Mouse (Mus musculus): ENCODE measurements at regions not wholly inside any gene's neighbourhood (a gene's known extent, or its start where the extent isn't known, plus 50 kb on each side); places are given as distances from the start of the nearest gene placed in this dataset.
A peak's percentile ranks its signal among the peaks of the same experiment; 100 is the strongest.

- DNase-seq, result peak; percentile 26
These were observed 122.2 kb upstream of the Marcks start for GRCm38 (mm10) chr10:37260791-37261488.

DNA sequence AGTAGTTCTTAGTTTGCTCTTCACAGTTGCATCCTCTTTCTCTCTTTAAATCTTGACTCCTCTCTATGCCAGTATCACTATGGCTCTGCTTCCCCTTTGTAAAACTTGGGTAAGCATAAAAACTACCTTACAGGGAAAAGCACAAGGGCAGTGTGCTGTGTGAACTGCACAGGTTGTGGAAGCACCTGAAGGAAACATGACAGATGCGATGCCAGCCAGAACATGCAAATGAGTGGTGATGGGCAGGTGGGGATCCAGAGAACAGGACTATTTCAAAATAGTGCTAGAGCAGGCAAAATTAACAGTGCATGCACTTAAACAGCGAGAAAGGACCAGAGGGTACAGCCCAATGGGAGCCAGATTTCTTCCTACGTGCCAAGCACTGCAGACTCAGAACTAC lies 120.5 kb upstream of the Marcks start:
- DNase-seq, result no peak

GRCm38 (mm10) chr10:37257544-37257943 lies 118.8 kb upstream of the Marcks start:
- no peak for DNase-seq

DNA sequence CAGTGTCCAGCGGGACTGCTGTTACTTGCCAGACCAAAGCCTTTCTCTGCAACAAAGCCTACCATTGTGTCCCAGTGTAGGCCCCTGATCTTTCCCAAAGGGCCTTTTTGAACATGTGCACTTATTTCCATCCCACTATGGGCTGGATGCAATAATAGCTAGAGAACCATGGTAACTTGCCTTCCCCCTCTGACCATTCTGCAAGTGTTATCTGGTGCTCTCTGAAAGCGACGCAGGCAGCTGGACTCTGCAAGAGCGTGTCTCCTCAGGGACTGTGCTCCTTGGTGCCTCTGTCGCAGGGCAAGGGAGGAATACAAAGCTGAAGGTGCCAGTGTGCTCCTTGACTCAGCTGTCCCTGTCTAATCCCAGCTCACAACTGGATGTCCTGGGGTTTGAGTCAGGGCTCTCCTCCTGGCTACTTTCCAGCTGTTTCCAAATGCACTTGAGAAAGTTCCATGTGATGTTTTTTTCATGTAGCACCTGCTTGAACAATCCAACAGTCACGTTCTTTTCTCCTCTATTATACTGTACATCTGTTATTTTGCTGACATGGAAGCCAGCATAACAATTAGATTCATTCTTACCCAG lies 112.3 kb upstream of the Marcks start:
- DNase-seq, result no peak

GRCm38 (mm10) chr10:37250157-37250556 lies 111.4 kb upstream of the Marcks start:
- peak; percentile 49 for DNase-seq

DNA sequence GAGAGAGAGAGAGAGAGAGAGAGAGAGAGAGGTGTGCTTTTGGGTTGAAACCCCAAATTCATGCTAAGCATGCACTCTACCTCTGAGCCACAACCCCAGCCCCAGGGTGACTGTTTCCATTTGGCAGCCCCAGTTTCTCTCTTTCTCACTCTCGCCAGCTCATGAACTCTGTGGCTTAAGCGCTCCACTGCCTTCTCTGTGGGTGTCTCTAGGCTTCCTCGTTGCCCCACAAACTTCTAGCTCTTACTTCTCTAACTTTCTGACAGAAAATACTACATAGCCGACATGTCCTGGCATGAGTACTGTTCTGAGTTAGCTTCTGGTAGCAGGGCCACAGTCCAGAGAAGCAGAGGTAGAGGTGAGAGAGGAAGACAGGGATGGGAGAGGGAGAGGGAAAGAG lies 110.8 kb upstream of the Marcks start:
- no peak for DNase-seq

GRCm38 (mm10) chr10:37247121-37247520 lies 108.4 kb upstream of the Marcks start:
- no peak for DNase-seq

GRCm38 (mm10) chr10:37243136-37243535 lies 104.4 kb upstream of the Marcks start:
- DNase-seq, result no peak

GRCm38 (mm10) chr10:37241821-37242263 lies 103.1 kb upstream of the Marcks start:
- DNase-seq, result no peak

- DNase-seq, result no peak
These were observed 101.9 kb upstream of the Marcks start for GRCm38 (mm10) chr10:37240634-37241033.

DNA sequence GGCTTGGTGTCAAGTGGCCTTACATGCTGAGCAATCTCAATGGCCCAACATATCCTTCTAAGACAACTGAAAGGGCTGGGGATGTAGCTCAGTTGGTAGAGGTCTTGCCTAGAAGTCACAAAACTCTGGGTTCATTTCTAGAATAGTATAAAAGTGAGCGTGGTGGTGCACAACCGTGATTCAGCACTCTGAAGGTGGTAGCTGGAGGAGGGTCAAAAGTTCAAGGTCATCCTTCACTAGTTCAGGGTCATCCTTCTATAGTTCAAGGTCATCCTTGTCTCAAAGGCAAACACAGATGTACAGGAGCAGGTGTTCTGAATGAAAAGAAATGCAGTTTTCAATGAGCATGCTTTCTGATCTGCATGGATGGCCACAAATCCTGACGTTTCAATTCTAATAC lies 101.5 kb upstream of the Marcks start:
- DNase-seq, result no peak

DNA sequence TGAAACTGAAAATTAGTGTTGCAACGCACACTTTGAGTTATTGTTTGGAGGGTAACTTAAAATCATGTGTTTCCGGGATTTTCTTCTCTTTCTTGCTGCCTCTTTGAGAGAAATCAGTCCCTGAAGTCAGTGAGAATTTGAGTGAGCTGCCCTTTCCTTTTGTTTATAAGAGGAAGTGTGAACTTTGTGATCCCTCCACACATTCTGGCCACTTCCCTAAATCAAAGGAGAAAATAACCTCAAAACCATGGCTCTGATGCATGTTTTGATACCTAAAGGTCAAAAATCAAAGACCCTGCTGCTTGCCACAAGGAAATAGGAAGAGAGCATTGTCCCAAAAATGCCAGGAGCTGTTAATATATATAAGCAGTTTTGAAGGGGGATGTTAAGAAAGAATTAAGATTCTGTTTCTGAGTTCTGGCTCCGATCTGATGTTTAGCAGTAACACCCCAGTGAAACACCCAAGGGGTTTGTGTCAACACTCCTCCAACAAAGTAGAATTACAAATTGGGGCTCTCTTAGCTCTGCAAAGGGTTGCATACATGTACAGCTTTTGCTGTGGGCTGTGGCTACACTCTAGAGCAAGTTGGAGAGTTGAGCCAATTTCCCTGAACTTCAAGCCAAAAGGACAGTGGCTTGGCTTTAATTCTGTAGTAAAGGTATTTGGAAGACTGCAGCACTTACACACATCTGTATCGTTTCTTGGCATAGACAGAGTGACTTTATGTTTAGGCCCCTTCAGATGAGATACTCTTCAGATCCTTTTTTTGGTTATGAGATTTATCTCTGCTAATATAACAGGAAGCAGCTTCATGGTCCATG lies 97.5 kb upstream of the Marcks start:
- peak; percentile 31 for DNase-seq

- no peak for DNase-seq
These were observed 93.3 kb upstream of the Marcks start for GRCm38 (mm10) chr10:37231936-37232556.

DNA sequence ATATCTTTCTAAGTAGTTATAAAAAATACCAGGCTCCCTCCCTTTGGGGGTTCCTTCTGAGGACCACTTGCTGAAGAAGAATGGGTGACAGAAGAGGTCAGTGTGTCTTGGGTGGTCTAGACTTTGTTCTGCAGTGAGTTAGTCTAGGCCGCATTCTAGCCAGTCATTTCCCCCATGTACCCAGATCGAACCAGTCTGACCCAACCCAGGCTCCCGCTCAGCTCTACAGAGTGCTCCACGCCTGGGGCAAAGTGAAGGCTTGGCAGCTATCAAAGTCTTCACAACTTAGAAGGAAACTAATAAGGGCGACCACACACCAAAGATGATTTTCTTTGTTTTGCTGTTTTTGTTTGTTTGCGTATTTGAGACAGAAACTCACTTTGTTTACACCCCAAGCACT lies 92.4 kb upstream of the Marcks start:
- DNase-seq, result no peak

DNA sequence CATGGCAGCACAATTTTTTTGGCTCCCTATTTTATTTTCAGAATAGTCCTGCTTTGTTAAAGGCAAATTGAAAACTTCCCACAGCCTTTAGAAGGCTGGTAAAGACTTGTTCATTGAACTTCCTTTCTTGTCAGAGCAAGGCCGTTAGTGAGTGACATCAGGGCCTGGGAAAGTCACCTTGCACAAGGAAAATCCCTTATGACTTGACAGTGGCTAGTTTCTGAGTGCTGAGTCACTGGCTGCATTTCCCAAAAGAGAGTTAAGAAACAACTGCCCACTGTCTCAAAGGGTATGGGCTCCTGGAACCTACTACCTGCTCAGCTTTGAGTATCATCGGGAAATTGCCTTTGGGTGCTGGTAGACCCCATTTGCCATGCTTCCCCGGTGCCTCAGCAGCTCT lies 89.2 kb upstream of the Marcks start:
- DNase-seq, result no peak

DNA sequence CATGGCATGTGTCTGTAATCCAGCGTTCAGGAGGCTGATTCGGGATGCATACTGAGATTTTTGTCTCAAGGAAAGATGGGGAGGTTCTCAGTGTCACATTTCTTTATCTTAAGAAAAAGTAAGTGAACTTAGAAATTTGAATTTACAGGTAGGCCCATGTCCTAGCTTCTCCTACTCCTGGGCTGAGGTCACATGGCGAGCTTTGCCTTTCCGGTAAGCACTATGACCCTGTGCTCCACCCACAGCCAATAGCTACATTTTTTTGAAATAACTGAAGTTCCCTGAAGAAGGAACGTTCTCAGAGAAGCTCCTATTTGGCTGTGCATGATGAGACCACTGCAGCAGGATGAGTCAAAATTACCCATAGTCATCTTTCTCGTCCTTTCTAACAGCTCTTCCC lies 83.0 kb upstream of the Marcks start:
- no peak for DNase-seq

- DNase-seq, result no peak
These were observed 81.7 kb upstream of the Marcks start for GRCm38 (mm10) chr10:37220434-37220833.

DNA sequence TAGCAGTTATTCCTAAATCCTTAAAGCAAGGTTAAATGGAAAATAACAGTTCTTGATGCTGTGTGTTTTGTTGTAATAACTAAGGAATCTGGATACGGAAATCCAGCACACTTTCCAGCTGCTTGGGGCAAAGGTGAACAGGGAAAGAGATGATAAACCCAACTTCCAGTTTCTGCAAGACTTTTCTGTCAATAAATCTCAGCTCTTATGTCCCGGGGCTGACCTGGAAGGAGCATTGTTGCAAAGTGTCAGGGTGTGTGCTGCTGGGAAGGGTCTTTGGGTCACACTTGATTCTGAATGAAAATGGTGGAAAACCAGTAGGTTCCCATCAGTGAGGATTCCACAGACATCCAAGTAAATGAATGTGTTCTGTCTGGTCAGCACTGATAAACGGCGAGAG lies 81.2 kb upstream of the Marcks start:
- peak; percentile 42 for DNase-seq

- no peak for DNase-seq
These were observed 80.7 kb upstream of the Marcks start for GRCm38 (mm10) chr10:37219381-37219780.

DNA sequence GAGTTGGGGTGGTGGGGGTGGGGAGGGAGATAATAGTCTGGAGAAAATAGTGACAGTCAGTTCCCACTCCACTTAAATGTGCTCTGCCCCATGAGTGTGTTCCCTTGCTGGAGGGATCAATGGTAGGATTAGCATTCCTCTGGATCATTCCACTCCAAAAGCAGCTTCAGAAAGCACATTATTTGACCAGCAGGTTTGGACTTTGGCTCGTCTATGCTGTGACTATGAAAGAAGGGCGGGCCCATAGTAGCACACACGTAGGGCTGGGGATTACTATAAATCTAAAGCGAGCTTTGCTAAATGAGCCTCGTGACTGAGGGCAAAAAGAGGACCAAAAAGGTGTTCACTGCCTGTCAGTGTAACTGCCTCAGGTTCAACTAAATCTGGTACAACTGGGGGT lies 75.9 kb upstream of the Marcks start:
- no peak for DNase-seq

GRCm38 (mm10) chr10:37212350-37213035 lies 73.8 kb upstream of the Marcks start:
- DNase-seq, result no peak

DNA sequence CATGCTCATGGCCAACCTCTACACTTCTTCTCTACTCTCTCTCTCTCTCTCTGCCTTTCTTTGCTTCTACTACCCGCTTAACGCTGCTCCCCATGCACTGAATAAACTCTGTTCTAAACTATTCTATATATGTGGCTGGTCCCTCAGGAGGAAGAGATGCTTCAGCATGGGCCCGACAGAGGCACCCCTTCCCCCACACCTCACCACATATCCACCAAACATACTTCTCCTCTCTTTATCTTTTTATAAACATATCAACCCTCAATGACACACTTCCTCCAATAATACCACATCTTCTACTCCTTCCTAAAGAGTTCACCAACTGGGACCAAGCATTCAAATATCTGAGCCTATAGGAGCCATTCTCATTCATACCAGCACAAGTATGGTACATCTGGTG lies 72.6 kb upstream of the Marcks start:
- DNase-seq, result no peak

GRCm38 (mm10) chr10:37210223-37210622 lies 71.5 kb upstream of the Marcks start:
- DNase-seq, result no peak
